Mouse (Mus musculus) bone marrow macrophage, adult 2 months (primary cell): ENCODE measurements at regions not wholly inside any gene's neighbourhood (a gene's known extent, or its start where the extent isn't known, plus 50 kb on each side); places are given as distances from the start of the nearest gene placed in this dataset.

Experiments
- CTCF ChIP-seq: IDR thresholded peaks from 2 replicates; pipeline ENCODE4 v1.5.1; 2012; ENCODE audit warnings: low read depth, mild to moderate bottlenecking, low read length, moderate library complexity
- POLR2A ChIP-seq: IDR thresholded peaks from 2 replicates; pipeline ENCODE4 v1.6.1; 2012; ENCODE audit warnings: mild to moderate bottlenecking, low read depth, low read length, borderline replicate concordance

GRCm38 (mm10) chr12:35670980-35671379 lies 136.1 kb upstream of the Ahr start:
- TF ChIP-seq POLR2A, result no peak
- no peak for TF ChIP-seq CTCF
